Mouse (Mus musculus) testis, adult 2 months (tissue): ENCODE measurements around the gene Rfxank.

Source experiments
- CTCF ChIP-seq: fragments of 200-500 bp; IDR thresholded peaks from 2 replicates; pipeline ENCODE4 v1.5.1; 2012; ENCODE audit warnings: low read depth, mild to moderate bottlenecking, inconsistent platforms, low read length, moderate library complexity; ENCODE audit not compliant: control insufficient read depth, insufficient read depth, insufficient replicate concordance
- POLR2A ChIP-seq: fragments of 200-500 bp; IDR thresholded peaks from 2 replicates; pipeline ENCODE4 v1.6.1; 2012; ENCODE audit warnings: low read depth, mild to moderate bottlenecking, inconsistent platforms, low read length, moderate library complexity; ENCODE audit not compliant: control insufficient read depth

GRCm38 (mm10) chr8:70129309-70129952 is 9.5 kb downstream of the Rfxank start:
- TF ChIP-seq CTCF: no peak
- no peak for TF ChIP-seq POLR2A
